Mouse (Mus musculus): ENCODE data around the gene Ntf5.

DNA sequence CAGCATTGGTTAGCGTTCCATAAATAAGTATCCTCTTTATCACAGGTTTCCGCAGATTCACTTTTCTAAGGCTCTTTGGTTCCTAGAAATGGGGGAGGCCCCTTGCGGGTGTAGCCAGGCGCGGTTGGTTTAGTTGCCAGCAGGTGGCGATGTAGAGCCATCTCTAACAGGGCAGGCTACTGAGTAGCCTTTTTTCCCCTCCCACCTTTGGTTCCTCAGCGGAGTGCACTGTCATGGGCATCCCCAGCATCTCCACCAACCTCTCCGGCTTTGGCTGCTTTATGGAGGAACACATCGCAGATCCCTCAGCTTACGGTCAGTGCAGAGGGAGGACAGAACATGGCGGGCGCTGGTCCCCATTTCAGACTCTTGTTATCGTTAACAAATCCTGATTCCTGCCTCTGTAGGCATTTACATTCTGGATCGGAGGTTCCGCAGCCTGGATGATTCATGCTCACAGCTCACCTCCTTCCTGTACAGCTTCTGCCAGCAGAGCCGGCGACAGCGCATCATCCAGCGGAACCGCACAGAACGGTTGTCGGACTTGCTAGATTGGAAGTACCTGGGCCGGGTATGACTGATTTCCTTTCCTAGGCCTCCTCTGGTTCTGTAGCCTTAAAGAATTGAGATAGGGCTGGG, 38.0 kb downstream of the Ntf5 start:
- TF ChIP-seq CTCF (IDR thresholded peaks at IDR 0.05; ENCODE audit: low read depth) (peak; percentile 98), EP300 (IDR thresholded peaks at IDR 0.05; ENCODE audit: low read depth) (no peak)

All from liver, embryonic 14.5 days (tissue).